Mouse (Mus musculus) C2C12 (cell line): ENCODE data around the gene Snrnp200. TPM values are rescaled to one million over a fixed set of nuclear protein-coding genes. Genes with fewer than 3 reads are reported as not detected.
A peak's percentile ranks its signal among the peaks of the same experiment; 100 is the strongest.

Experiments
- H3K27me3 ChIP-seq: one replicate; pipeline ENCODE4 v1.6.1; 2011; ENCODE audit not compliant: control insufficient read depth, insufficient read depth, insufficient read length
- H3K36me3 ChIP-seq: one replicate; pipeline ENCODE4 v1.6.1; 2011; ENCODE audit not compliant: control insufficient read depth, insufficient read depth
- H3K4me3 ChIP-seq: one replicate; pipeline ENCODE4 v1.5.1; 2011; ENCODE audit warnings: mild to moderate bottlenecking, control low read depth; ENCODE audit not compliant: poor library complexity, insufficient read depth, severe bottlenecking
- H3K79me2 ChIP-seq: one replicate; pipeline ENCODE4 v1.6.1; 2011; ENCODE audit not compliant: control insufficient read depth, insufficient read depth
- H3K79me3 ChIP-seq: one replicate; pipeline ENCODE4 v1.6.1; 2011; ENCODE audit warnings: low read depth, control low read depth
- H3ac ChIP-seq: one replicate; pipeline ENCODE3; 2011; ENCODE audit warnings: low read depth; ENCODE audit not compliant: control insufficient read depth, insufficient read length
- CEBPB ChIP-seq: IDR thresholded peaks from one replicate; pipeline ENCODE4 v1.6.1; 2011; ENCODE audit warnings: low read depth, mild to moderate bottlenecking, control low read depth, moderate library complexity
- CTCF ChIP-seq: IDR thresholded peaks from one replicate; pipeline ENCODE4 v1.5.1; 2011; ENCODE audit not compliant: control insufficient read depth, insufficient read depth, insufficient read length
- FOSL1 ChIP-seq: IDR thresholded peaks from one replicate; pipeline ENCODE4 v1.8.0; 2011; ENCODE audit warnings: mild to moderate bottlenecking, low read length; ENCODE audit not compliant: poor library complexity, insufficient read depth, severe bottlenecking
- MAX ChIP-seq: IDR thresholded peaks from one replicate; pipeline ENCODE4 v1.6.1; 2011; ENCODE audit warnings: mild to moderate bottlenecking, control low read depth
- MYOD1 ChIP-seq: IDR thresholded peaks from one replicate; pipeline ENCODE4 v1.6.1; 2011; ENCODE audit warnings: low read depth; ENCODE audit not compliant: control insufficient read depth, insufficient read length
- MYOG ChIP-seq: IDR thresholded peaks from one replicate; pipeline ENCODE4 v1.6.1; 2011; ENCODE audit not compliant: control insufficient read depth, insufficient read length; ENCODE audit errors: extremely low read depth
- USF1 ChIP-seq: IDR thresholded peaks from one replicate; pipeline ENCODE4 v1.6.1; 2011; ENCODE audit warnings: low read depth, mild to moderate bottlenecking, control low read depth, moderate library complexity
- polyA plus RNA-seq: library from polyadenylated mRNA; unstranded; fragments of >200 nt; fragmentation: generic; extraction: Trizol; gene quantifications from one replicate; pipeline ENCODE4 v1.2.1, GENCODE M21; 2012; ENCODE audit warnings: missing spikeins

Gene Snrnp200
- polyA plus RNA-seq, 1 experiment = 46.8 TPM

GRCm38 (mm10) chr2:127251880-127252527, 43.8 kb downstream of the Snrnp200 start:
- Histone ChIP-seq H3K4me3 (no peak overlapping the region), H3K79me2 (peaks cover 58% of the 10 kb centered on the region), H3ac (no peak overlapping the region), H3K27me3 (no peaks in the 10 kb centered on the region), H3K36me3 (no peaks in the 10 kb centered on the region), H3K79me3 (peaks cover 12% of the 10 kb centered on the region)
- TF ChIP-seq MYOD1 (peak; percentile 36), MAX (no peak)

- TF ChIP-seq CEBPB (no peak), MYOD1 (no peak), MAX (no peak), CTCF (no peak), USF1 (no peak), FOSL1 (no peak), MYOG (no peak)
- Histone ChIP-seq H3K36me3 (peaks cover 6% of the 10 kb centered on the region), H3K79me2 (peaks cover 54% of the 10 kb centered on the region), H3ac (no peak overlapping the region), H3K79me3 (peaks cover 9% of the 10 kb centered on the region), H3K4me3 (no peak overlapping the region), H3K27me3 (no peaks in the 10 kb centered on the region)
Observed at GRCm38 (mm10) chr2:127252787-127253186, 44.6 kb downstream of the Snrnp200 start.

- H3K36me3 ChIP-seq = peaks cover 20% of the 10 kb centered on the region
- peaks cover 36% of the 10 kb centered on the region for H3K79me2 ChIP-seq
- TF ChIP-seq MYOG (no peak), CEBPB (no peak), USF1 (no peak), MYOD1 (no peak), MAX (no peak), FOSL1 (no peak), CTCF (no peak)
- peaks cover under 1% of the 10 kb centered on the region for H3K79me3 ChIP-seq
- H3K4me3 ChIP-seq = no peak overlapping the region
- no peak overlapping the region for H3ac ChIP-seq
- H3K27me3 ChIP-seq = no peaks in the 10 kb centered on the region
Observed at GRCm38 (mm10) chr2:127254604-127255134, 46.5 kb downstream of the Snrnp200 start.

GRCm38 (mm10) chr2:127255294-127255693, 47.1 kb downstream of the Snrnp200 start:
- Histone ChIP-seq H3K79me2 (peaks cover 30% of the 10 kb centered on the region), H3K36me3 (peaks cover 20% of the 10 kb centered on the region), H3ac (no peak overlapping the region), H3K79me3 (no peaks in the 10 kb centered on the region), H3K27me3 (no peaks in the 10 kb centered on the region), H3K4me3 (no peak overlapping the region)
- TF ChIP-seq CEBPB (no peak), MYOG (no peak), MAX (no peak), USF1 (no peak), FOSL1 (no peak), MYOD1 (no peak)

- H3K79me2 ChIP-seq = no peaks in the 10 kb centered on the region
- H3K36me3 ChIP-seq = peaks cover 20% of the 10 kb centered on the region
- no peak overlapping the region for H3ac ChIP-seq
- H3K27me3 ChIP-seq = no peaks in the 10 kb centered on the region
- H3K4me3 ChIP-seq = no peak overlapping the region
- no peaks in the 10 kb centered on the region for H3K79me3 ChIP-seq
- no peak for TF ChIP-seq MYOG
- no peak for TF ChIP-seq MAX
- no peak for TF ChIP-seq FOSL1
- TF ChIP-seq CEBPB = no peak
- no peak for TF ChIP-seq CTCF
- no peak for TF ChIP-seq MYOD1
- TF ChIP-seq USF1 = no peak
Observed at GRCm38 (mm10) chr2:127259340-127259739, 51.2 kb downstream of the Snrnp200 start.

- Histone ChIP-seq H3K79me2 (no peaks in the 10 kb centered on the region), H3K27me3 (no peaks in the 10 kb centered on the region), H3K79me3 (no peaks in the 10 kb centered on the region), H3ac (no peak overlapping the region), H3K36me3 (peaks cover 17% of the 10 kb centered on the region), H3K4me3 (no peak overlapping the region)
- TF ChIP-seq CTCF (no peak), FOSL1 (no peak), MYOG (no peak), CEBPB (no peak)
Observed at GRCm38 (mm10) chr2:127262480-127262879, 54.3 kb downstream of the Snrnp200 start.
